Mouse (Mus musculus): ENCODE measurements around the gene G0s2.
"Not testable (repeated sequence)": the region's sequence is repeated elsewhere in the genome, so short reads cannot be mapped to it uniquely, and the experiment has no call there.

G0s2 gene

DNA sequence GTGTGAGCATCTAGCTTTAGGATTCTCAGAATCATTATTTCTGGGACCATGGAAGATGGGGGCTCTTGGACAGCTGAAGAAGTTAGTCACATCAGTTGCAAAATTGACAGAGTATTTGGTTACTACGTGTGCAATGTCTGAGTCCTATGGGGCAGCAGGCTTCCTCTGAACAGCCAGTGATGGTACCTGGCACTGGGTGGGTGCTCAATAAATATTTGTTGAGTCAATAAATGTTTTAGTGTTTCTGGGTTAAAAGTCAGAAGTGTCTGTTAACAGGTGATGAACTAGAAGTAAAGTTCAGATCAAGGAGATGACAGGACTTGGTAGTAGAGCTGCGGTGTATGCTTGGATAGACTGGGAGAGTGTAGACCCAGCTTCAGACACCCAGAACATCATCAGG lies 14.6 kb upstream of the G0s2 start:
- DNase-seq, result no peak

GRCm38 (mm10) chr1:193285766-193286325 lies 12.8 kb upstream of the G0s2 start:
- peak; percentile 49 for DNase-seq

- DNase-seq, result no peak
These were observed 11.3 kb upstream of the G0s2 start for GRCm38 (mm10) chr1:193284228-193284779.

DNA sequence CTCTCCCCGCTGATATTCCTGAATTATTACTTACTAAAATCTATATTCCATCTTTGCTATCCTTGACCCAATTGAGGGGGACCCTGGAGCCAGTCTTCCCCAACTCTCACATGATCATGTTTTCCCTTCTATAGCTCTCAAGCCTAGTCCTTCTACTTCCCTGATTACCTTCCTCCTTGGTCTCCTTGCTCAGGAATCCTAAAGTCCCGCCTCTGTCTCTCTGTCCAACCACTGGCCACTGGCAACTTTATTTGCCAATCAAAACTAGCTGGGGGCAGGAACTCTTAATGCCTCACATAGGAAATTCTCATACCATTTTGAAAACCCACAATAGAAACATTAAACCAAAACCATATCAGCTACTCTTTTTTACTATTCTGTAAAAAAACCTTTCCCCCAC lies 8.3 kb upstream of the G0s2 start:
- DNase-seq, result no peak

GRCm38 (mm10) chr1:193279492-193279891 lies 6.5 kb upstream of the G0s2 start:
- DNase-seq, result no peak

DNA sequence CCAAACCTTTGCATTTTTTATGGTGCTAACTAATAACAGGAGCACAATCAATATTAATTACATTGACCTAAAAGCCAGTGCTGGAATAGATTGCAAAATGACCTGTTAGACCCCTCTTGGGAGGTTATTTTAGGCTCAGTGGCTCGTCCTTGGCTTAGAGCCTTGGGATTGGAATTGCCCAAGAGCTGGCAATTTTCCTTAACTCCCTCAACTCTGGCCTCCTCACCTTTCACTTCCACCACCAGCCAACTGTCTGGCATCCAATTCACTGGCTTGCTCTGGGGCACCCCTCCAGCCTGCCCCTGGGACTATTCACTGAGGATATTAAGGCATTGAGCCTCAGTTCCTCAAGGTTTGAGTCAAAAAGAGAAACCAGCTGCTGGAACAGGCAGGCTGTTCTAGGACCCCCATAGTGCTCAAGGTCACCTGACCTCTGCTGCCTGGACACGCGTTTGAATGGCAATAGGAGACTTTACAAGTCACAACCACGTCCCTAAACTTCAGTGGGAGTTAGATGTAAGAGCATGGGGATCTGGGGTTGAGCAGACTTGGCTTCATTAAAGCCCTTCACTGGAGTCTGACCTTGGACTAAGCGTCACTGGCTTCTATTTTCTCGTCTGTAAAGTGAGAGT lies 5.5 kb upstream of the G0s2 start:
- no peak for DNase-seq

- no peak for DNase-seq
These were observed 1.5 kb upstream of the G0s2 start for GRCm38 (mm10) chr1:193274407-193275071.

DNA sequence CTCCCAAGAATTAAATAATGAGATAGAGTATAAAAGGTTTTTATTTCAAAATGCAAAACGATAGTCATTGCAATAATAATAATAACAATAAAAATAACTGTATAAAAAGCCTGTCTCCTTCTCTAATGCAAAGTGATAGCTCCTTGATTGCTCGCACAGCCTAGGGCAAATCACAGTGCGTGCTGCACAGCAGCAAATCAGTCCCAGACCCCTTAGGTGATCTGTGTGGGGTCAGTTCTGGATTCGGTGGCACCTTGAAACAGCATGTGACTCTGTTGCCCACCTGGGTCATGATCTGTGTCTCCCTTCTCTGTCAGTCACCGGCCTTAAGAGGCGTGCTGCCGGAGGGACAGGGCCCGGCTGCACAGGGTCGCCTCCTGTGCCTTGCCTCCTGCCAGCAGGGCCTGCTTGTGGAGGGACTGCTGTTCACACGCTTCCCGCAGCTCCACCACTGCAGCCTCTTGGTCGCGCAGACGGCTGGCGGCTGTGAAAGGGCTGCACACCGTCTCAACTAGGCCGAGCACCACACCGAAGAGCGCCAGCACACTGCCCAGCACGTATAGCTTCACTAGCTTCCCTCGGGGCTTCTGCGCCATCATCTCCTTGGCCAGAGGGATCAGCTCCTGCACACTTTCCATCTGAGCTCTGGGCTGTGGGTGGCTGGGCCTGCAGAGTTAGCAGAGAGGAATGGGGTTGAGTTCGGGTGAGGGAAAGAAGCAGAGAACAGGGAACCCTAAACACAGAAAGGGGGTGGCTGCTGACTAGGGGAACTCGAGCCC lies 691 bp downstream of the G0s2 start:
- DNase-seq, result peak; percentile 58

DNA sequence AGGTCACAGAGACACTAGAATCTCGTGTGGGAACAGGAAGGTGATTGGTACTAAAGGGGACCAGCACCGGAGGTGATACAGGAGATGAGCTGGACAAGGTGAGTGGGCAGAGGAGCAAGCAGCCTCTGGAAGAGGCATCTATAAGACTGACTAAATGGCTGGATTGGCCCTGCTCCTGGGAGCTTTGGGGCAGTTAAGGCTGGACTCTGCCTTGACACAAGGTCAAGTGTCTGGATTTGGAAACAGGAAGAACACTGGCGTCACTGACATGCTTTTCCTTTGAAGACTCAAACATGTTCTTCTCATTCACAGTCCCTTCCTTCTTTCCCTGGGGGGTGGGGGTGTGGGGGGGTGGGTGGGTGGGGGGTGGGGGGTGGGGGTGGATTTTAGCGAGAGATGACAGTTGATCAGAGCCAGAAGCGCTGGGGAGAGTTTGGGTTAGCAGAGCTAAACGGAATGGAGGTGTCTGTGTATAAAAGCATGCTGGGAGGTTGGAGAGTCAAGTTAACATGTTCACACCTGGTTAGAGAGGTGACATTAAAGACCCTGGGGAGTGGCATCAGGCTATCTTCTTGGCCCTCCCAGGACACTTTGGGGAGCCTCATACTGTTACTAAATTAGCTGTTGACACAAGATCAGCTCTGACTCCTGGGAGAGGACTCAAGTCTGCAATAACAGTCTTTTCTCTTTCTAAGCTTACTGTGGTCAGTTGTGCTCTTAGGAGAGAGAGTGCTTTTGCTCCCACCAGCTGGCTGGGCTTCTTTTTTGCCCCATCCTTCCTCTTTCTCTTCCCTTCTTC lies 1.9 kb downstream of the G0s2 start:
- no peak for DNase-seq

DNA sequence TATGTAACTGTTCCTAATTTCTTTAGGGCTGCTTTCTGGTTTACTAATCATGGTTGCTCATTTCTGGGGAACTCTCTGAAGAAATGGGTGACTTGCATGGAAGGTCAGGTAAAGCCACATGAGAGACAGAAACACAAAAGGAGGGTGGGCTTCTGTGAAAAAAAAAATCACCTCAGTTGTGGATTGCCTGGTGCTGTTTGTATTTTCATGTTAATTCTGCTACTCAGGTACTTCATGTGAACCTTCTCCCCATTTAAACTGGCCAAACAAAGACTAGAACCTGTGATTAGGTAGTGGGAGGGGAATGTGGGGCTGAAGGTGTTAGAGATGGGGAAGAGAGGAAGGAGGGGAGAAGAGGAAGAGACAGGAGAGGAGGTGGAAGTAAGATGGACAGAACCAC lies 7.3 kb downstream of the G0s2 start:
- no peak for DNase-seq

DNA sequence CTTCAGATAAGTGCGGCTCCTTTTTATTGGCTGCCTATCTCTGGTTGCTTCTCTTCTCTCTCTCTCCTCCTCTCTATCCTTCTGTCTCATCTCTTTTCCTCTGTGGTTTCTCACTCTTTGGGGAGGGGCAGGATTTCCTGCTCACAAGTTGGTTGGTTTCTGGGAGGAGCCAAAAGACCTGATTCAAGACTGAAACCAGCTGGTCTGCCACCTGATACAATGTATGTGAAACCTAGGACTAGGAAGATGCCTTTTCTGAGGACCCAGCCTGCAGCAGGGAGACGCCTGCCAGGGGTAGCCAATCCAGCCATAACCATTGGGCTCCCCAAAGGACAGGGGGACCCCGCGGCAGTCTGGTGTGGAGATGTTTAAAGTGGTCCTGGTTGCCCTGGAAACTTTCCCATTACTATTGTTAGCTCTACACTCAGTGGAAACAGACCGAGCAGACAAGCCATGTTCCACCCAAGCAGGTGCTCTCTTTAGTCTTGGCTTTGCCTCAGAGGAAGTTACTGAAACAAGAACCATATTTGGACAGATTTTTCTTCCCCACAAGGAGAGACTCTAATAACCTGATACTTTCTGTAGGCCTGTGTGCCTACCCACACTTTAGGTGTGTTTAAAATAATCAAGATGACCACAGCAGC lies 8.9 kb downstream of the G0s2 start, which contains the start of gene Hsd11b1:
Gene Hsd11b1, minus strand, starts transcription at position 121 of the 644 bp plus-strand sequence.
- peak; percentile 68 for DNase-seq

DNA sequence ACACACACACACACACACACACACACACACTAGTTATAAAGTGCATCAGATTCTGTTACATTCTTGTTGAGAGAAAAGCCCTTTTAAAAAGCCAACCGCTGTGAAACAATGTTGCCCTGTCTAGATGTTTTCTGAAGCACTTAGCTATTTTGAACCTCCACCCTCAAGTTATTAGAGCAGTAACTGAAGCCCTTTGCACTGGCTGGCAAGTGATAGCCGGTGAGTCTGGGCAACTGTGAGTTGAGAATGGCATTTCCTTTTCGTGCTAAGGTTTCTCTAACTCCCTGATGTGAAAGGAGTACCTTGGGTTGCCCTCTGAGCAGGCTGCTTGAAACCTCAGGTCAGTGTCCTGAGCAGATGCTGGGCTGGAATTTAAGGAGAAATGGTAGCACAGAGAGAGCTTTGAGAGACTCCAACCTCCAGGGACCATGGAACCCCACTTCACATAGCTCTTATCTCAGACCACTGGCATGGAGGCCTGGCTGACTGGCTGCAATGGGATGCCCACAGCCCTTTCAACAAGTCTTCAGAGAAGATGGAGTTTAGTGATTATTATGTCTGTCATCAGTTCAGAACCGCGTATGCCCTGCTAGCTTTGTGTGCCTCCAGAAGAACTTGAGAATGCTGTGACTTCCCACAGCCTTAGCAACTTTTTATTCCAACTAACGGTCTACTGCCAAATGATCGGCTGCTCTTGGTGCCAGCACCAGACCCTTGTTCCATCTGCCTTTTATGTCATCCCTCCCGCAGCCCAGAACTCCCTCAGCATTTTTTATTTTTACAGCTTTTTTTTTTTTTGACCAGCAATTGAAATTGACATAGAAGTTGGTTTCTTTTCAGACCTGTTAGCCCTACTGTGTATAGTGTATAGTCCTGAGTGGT lies 9.8 kb downstream of the G0s2 start:
- DNase-seq, result peak; percentile 41

GRCm38 (mm10) chr1:193261897-193262548 lies 11.0 kb downstream of the G0s2 start:
- DNase-seq, result no peak

- DNase-seq, result no peak
These were observed 13.5 kb downstream of the G0s2 start for GRCm38 (mm10) chr1:193259559-193259958.

DNA sequence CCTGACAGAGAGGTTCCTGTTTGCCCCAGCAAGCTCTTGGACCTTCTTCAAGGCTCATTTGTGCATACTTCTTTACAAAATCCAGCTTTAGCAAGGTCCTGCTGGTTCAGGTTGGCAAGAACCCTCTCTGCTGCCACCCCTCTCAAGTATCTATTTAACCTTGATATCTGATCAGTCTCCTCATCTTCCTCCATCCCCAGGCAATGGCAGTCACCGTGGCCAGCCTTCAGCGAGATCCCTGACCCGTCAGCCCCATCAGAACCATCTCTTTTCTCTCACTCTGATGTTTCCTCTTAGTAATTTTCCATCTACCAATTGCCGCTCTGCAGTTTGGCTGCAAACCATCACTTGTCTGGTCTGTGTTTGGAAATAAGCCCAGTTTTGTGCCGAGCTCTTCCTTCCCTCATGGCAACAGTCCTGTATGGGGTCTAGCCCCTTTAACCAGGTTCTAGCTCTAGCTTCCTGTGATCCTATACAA lies 16.4 kb downstream of the G0s2 start:
- DNase-seq, result no peak

DNA sequence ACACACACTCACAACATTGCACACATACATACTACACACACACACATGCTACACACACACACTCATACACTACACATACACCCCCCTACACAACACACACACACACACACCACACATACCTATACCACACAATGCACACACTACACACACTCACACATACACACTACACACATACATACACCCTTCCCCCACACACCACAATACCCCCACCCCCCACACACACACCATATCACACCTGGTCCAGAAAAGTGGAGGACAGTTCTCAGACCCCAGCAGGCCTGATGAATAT lies 16.8 kb downstream of the G0s2 start:
- DNase-seq, result no peak

- DNase-seq, result peak; percentile 91
These were observed 17.3 kb downstream of the G0s2 start for GRCm38 (mm10) chr1:193255488-193256288.

DNA sequence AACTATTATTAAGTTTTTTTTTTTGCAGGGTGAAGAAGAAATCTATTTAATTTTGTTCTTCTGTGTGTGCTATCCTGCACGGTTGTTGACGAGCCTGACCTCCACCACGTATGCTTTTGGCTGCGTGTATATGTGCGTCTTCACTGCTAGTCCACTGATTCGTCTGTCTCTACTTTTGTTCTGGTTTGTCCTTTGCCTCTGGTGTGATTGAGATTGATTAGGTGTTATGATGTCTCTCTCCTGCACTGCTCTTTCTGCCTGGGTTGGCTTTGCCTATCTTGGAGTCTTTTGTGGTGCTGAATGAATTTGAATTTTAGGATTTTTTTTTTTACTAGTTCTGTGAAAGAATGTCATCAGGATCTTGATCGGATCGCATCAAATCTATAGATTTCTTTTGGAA lies 18.0 kb downstream of the G0s2 start:
- no peak for DNase-seq

- not testable (repeated sequence) for DNase-seq
These were observed 19.1 kb downstream of the G0s2 start for GRCm38 (mm10) chr1:193253895-193254294.

DNA sequence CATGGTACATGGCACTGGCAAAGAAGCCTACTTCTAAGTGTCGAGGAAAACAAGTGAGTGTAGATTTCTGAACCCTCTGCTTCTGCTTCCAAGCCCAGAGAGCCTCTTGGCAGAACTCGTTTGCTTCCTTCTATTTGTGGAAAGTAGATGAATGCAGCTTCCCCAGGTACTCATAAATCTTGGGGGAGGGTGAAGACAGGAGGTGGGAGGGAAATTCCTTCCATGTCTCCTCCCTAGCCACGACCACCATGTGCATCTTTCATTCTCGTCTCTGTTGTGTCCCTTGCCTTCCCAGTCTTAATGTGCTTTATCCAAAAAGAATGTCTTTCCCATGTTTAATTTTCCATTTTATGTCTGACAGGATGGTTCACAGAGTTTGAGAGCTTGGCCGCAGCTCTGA lies 20.4 kb downstream of the G0s2 start:
- DNase-seq, result no peak
